Mouse (Mus musculus) myocyte (in vitro differentiated cells): ENCODE measurements around the gene Pygl. TPM values are rescaled to one million over a fixed set of nuclear protein-coding genes. Genes with fewer than 3 reads are reported as not detected.

Experiments
- H3K27me3 ChIP-seq: one replicate; pipeline ENCODE4 v1.6.1; 2011; ENCODE audit not compliant: control insufficient read depth, insufficient read depth, insufficient read length
- H3K36me3 ChIP-seq: one replicate; pipeline ENCODE4 v1.6.1; 2011; ENCODE audit not compliant: control insufficient read depth, insufficient read depth
- H3K4me2 ChIP-seq: one replicate; pipeline ENCODE4 v1.6.1; 2011; ENCODE audit warnings: low read depth, control low read depth
- H3K4me3 ChIP-seq: one replicate; pipeline ENCODE4 v1.5.1; 2011; ENCODE audit warnings: mild to moderate bottlenecking, control low read depth, moderate library complexity
- H3K79me2 ChIP-seq: one replicate; pipeline ENCODE4 v1.6.1; 2011; ENCODE audit not compliant: control insufficient read depth, insufficient read depth
- H3ac ChIP-seq: one replicate; pipeline ENCODE4 v1.6.1; 2011; ENCODE audit not compliant: control insufficient read depth, insufficient read length
- CEBPB ChIP-seq: IDR thresholded peaks from 2 replicates; pipeline ENCODE4 v1.6.1; 2011; ENCODE audit warnings: mild to moderate bottlenecking, moderate library complexity; ENCODE audit not compliant: poor library complexity, insufficient read depth, severe bottlenecking
- E2F4 ChIP-seq: IDR thresholded peaks from one replicate; pipeline ENCODE4 v1.6.1; 2011; ENCODE audit warnings: mild to moderate bottlenecking, control low read depth, moderate library complexity; ENCODE audit not compliant: insufficient read depth
- MAX ChIP-seq: IDR thresholded peaks from one replicate; pipeline ENCODE4 v1.6.1; 2011; ENCODE audit warnings: low read depth, mild to moderate bottlenecking, control low read depth
- MYOD1 ChIP-seq, 3 experiments: IDR thresholded peaks; one replicate each; pipeline ENCODE4 v1.6.1; 2011; ENCODE audit warnings: control low read depth in 2 of 3, low read depth in 2 of 3, mild to moderate bottlenecking in 2 of 3, moderate library complexity in 1 of 3; ENCODE audit not compliant: insufficient read length in 2 of 3, control insufficient read depth in 1 of 3
- MYOG ChIP-seq, 3 experiments: IDR thresholded peaks; one replicate each; pipeline ENCODE4 v1.6.1; 2011; ENCODE audit warnings: control low read depth in 2 of 3, low read depth in 2 of 3, mild to moderate bottlenecking in 2 of 3; ENCODE audit not compliant: insufficient read length in 2 of 3, control insufficient read depth in 1 of 3, insufficient read depth in 1 of 3
- POLR2A ChIP-seq: IDR thresholded peaks from one replicate; pipeline ENCODE4 v1.6.1; 2011; ENCODE audit warnings: low read depth, mild to moderate bottlenecking, control low read depth, moderate library complexity; ENCODE audit not compliant: insufficient read length
- POLR2AphosphoS2 ChIP-seq: IDR thresholded peaks from one replicate; pipeline ENCODE4 v1.6.1; 2011; ENCODE audit warnings: low read depth, control low read depth; ENCODE audit not compliant: insufficient read length
- REST ChIP-seq: IDR thresholded peaks from one replicate; pipeline ENCODE4 v1.6.1; 2011; ENCODE audit warnings: mild to moderate bottlenecking, control low read depth, moderate library complexity; ENCODE audit not compliant: insufficient read depth, insufficient read length
- SRF ChIP-seq: IDR thresholded peaks from one replicate; pipeline ENCODE4 v1.6.1; 2011; ENCODE audit warnings: low read depth; ENCODE audit not compliant: control insufficient read depth, insufficient read length
- TCF12 ChIP-seq: IDR thresholded peaks from one replicate; pipeline ENCODE4 v1.6.1; 2011; ENCODE audit warnings: mild to moderate bottlenecking, control low read depth; ENCODE audit not compliant: poor library complexity, insufficient read depth, severe bottlenecking
- TCF3 ChIP-seq: IDR thresholded peaks from one replicate; pipeline ENCODE4 v1.6.1; 2011; ENCODE audit warnings: low read depth, control low read depth; ENCODE audit not compliant: insufficient read length
- USF1 ChIP-seq: IDR thresholded peaks from one replicate; pipeline ENCODE4 v1.6.1; 2011; ENCODE audit warnings: low read depth, mild to moderate bottlenecking, control low read depth, moderate library complexity
- polyA plus RNA-seq: library from polyadenylated mRNA; unstranded; fragments of >200 nt; fragmentation: generic; extraction: Trizol; gene quantifications from one replicate; pipeline ENCODE4 v1.2.1, GENCODE M21; 2012; ENCODE audit warnings: missing spikeins

Gene Pygl
- polyA plus RNA-seq: 0.02 TPM

DNA sequence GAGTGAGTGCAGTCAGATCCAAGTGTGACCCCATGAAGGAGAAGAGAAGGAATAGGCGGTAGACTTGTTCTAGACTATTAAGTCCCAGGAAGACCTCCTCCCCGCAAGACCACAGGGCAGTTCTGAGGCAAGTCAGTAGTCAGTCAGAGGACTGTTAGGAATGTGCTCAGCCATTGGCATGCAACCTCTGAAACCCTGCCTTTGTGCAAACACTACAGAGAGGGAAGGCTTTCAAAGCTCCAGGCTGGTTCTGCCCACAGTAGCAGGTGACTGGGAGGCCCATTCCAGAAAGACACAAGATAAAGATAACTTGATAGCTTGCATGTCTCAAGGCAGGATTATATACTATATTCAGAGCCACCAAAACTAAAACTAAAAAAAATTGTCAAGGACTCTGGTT, at the start of gene Pygl:
Pygl (minus strand) TSS at position 195 of the 400 bp plus-strand sequence.
- Histone ChIP-seq H3ac (no peak within 1 kb of the TSS), H3K4me3 (no peak within 1 kb of the TSS), H3K4me2 (no peak within 1 kb of the TSS), H3K36me3 (no peaks in the 10 kb centered on the region), H3K79me2 (no peaks in the 10 kb centered on the region), H3K27me3 (peaks cover 10% of the 10 kb centered on the region)
- TF ChIP-seq POLR2A (no peak), MAX (no peak), TCF12 (no peak), SRF (no peak), E2F4 (no peak), MYOD1 (IDR thresholded peaks at IDR 0.05; ENCODE audit: control insufficient read depth in 1 of 3, insufficient read length in 2 of 3, low read depth in 2 of 3) (no peak), POLR2AphosphoS2 (no peak), TCF3 (no peak), CEBPB (no peak), MYOG (IDR thresholded peaks at IDR 0.05; ENCODE audit: control insufficient read depth in 1 of 3, insufficient read depth in 1 of 3, insufficient read length in 2 of 3, low read depth in 2 of 3) (no peak), USF1 (no peak), REST (no peak)

DNA sequence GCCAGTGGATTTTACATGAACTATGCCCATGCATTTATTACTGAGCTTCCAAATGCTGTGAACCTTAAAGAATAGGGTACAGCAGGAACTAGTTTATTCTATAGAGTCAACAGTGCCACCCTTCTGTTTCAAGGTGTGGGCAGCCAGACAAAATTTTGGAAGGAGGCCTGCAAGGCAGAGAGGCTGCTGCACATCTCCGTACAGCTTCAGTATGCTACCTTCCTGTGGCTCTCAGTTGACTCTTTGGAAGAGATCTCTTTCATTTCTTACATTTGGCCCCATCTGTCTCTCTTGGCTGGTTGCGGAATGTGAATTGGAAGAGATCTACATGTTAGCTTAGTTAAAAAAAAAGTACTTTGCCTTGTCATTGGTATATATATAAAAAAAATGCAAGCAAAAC, 49.6 kb upstream of the Pygl start:
- Histone ChIP-seq H3K79me2 (no peaks in the 10 kb centered on the region), H3K27me3 (peaks cover 10% of the 10 kb centered on the region), H3ac (no peak overlapping the region), H3K4me2 (no peak overlapping the region), H3K4me3 (no peak overlapping the region), H3K36me3 (no peaks in the 10 kb centered on the region)
- TF ChIP-seq POLR2A (no peak), TCF3 (no peak), MAX (no peak), MYOD1 (IDR thresholded peaks at IDR 0.05; ENCODE audit: control insufficient read depth in 1 of 3, insufficient read length in 2 of 3, low read depth in 2 of 3) (no peak), SRF (no peak), POLR2AphosphoS2 (no peak), USF1 (no peak), REST (no peak), CEBPB (no peak), TCF12 (no peak), MYOG (IDR thresholded peaks at IDR 0.05; ENCODE audit: control insufficient read depth in 1 of 3, insufficient read depth in 1 of 3, insufficient read length in 2 of 3, low read depth in 2 of 3) (no peak), E2F4 (no peak)

DNA sequence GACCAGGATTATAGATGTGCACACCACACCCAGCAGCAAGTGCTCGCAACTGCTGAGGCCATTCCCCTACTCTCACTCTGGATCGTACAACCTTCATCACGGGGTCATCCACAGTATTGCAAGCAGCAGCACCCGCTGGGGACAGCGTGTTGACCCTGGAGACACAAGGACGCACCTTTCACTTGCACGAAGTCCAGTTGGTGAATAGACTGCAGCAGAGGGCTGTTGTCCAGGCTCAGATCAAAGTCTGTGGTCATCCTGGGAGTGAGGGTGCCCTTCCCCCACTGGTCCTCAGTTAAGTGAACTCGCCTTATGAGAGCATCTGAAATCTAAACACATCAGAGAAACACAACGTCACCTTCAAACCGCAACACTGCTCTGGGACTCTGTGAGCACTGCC, 49.1 kb upstream of the Pygl start:
- Histone ChIP-seq H3K4me2 (no peak overlapping the region), H3K27me3 (peaks cover 12% of the 10 kb centered on the region), H3K4me3 (no peak overlapping the region), H3ac (no peak overlapping the region), H3K79me2 (no peaks in the 10 kb centered on the region), H3K36me3 (no peaks in the 10 kb centered on the region)
- TF ChIP-seq TCF12: no peak
- TF ChIP-seq MYOG (IDR thresholded peaks at IDR 0.05; ENCODE audit: control insufficient read depth in 1 of 3, insufficient read depth in 1 of 3, insufficient read length in 2 of 3, low read depth in 2 of 3): no peak
- TF ChIP-seq POLR2A: no peak
- TF ChIP-seq SRF: no peak
- TF ChIP-seq TCF3: no peak
- no peak for TF ChIP-seq MYOD1 (IDR thresholded peaks at IDR 0.05; ENCODE audit: control insufficient read depth in 1 of 3, insufficient read length in 2 of 3, low read depth in 2 of 3)
- TF ChIP-seq POLR2AphosphoS2: no peak
- TF ChIP-seq E2F4: no peak
- TF ChIP-seq CEBPB: no peak
- TF ChIP-seq USF1: no peak
- TF ChIP-seq REST: no peak

DNA sequence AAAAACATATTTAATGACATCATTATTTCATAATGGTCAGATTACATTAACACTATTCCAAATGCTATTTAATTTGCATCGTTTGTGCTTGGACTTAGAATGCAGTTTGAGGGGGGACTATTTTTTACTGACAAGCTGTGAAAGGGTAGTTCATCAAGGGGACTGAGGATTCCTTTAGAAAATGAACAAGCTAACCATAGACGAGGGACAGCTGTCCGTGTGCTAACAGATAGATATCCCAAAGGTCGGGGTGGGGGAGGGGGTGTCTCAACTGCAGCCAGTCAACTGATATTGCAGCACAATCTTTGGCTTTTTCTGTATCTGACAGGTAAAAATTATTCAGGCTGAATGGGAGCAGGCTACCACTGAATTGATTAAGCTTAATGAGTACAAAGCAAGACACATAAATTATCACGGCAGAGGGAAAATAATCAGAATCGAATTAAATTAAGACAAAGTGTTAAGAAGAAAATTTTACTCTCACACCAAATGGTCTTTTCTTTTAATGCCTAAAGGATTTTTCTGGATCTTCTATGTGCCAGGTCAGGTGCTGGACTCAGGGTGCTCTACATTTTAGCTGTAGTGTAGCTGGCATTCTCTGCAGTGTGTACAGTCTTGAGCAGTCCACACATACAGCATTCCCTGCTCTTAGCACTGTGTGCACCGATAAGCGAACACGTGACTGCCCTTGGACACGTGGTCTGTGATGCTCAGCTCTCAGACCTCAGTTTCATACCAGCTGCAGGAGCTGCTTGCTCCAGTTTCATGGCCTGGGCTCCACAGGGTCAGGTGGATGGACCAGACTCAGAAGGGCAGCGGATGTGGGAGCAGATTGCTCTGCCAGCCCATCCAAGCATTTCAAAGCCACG, 46.0 kb upstream of the Pygl start:
- Histone ChIP-seq H3ac (no peak overlapping the region), H3K4me3 (no peak overlapping the region), H3K27me3 (peaks cover 15% of the 10 kb centered on the region), H3K79me2 (no peaks in the 10 kb centered on the region), H3K36me3 (no peaks in the 10 kb centered on the region), H3K4me2 (no peak overlapping the region)
- TF ChIP-seq MAX (no peak), MYOG (IDR thresholded peaks at IDR 0.05; ENCODE audit: control insufficient read depth in 1 of 3, insufficient read depth in 1 of 3, insufficient read length in 2 of 3, low read depth in 2 of 3) (no peak), POLR2A (no peak), MYOD1 (IDR thresholded peaks at IDR 0.05; ENCODE audit: control insufficient read depth in 1 of 3, insufficient read length in 2 of 3, low read depth in 2 of 3) (no peak), USF1 (peak; percentile 27), TCF12 (no peak)

DNA sequence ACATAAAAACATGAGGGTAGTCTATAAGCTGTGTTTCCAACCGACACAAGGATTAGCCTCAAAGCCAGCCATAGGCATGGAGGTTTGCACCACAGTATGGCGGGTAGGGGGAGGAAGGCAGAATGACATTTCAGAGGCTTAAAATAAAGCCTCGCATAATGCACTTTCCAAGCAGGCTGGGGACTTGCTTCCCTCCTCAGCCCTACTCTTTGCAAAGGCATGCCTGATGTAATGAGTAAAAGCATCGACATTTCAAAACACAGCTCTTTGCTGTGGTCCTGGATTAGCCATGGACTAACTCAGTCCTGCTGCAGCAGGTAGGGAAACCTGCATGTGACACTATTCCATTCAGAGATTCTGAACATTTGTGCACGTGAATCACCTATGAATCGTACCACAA, 38.4 kb upstream of the Pygl start:
- TF ChIP-seq USF1 (no peak), MYOG (IDR thresholded peaks at IDR 0.05; ENCODE audit: control insufficient read depth in 1 of 3, insufficient read depth in 1 of 3, insufficient read length in 2 of 3, low read depth in 2 of 3) (no peak), CEBPB (no peak), TCF12 (no peak), POLR2AphosphoS2 (no peak), REST (no peak), POLR2A (no peak), MAX (no peak), E2F4 (no peak), TCF3 (no peak), MYOD1 (IDR thresholded peaks at IDR 0.05; ENCODE audit: control insufficient read depth in 1 of 3, insufficient read length in 2 of 3, low read depth in 2 of 3) (no peak), SRF (no peak)
- Histone ChIP-seq H3K27me3 (peaks cover 24% of the 10 kb centered on the region), H3K79me2 (no peaks in the 10 kb centered on the region)

More for the DNA sequence above, 38.4 kb upstream of the Pygl start:
- Histone ChIP-seq H3ac (no peak overlapping the region), H3K36me3 (no peaks in the 10 kb centered on the region), H3K4me2 (no peak overlapping the region), H3K4me3 (no peak overlapping the region)
